Mouse (Mus musculus): ENCODE measurements around the gene Cnep1r1. TPM values are rescaled to one million over a fixed set of nuclear protein-coding genes. Genes with fewer than 3 reads are reported as not detected.

The Cnep1r1 gene
- 6.0 and 8.6 TPM in 2 replicates for polyA plus RNA-seq (2012; rRNA removed)

GRCm38 (mm10) chr8:88118456-88119036, at the start of gene Cnep1r1:
Cnep1r1 (plus strand) TSS chr8:88118769.

GRCm38 (mm10) chr8:88137748-88138484, 19.3 kb downstream of the Cnep1r1 start, which contains the start of gene Heatr3:
Heatr3 (plus strand) TSS chr8:88137855.

Other genes starting within 250 kb of the Cnep1r1 start
- gene Zfp423, start 159.2 kb upstream of the Cnep1r1 start, polyA plus RNA-seq (2012; rRNA removed): 3.8 and 4.7 TPM in 2 replicates
- 7.6 and 8.3 TPM in 2 replicates for gene Heatr3, start 19.1 kb downstream of the Cnep1r1 start, polyA plus RNA-seq (2012; rRNA removed)
- 16.6 and 18.0 TPM in 2 replicates for gene Tent4b, start 80.4 kb downstream of the Cnep1r1 start, polyA plus RNA-seq (2012; rRNA removed)
- gene Adcy7, start 153.6 kb downstream of the Cnep1r1 start, polyA plus RNA-seq (2012; rRNA removed): 10.4 and 12.0 TPM in 2 replicates
- 6.8 and 11.2 TPM in 2 replicates for gene Brd7, start 243.4 kb downstream of the Cnep1r1 start, polyA plus RNA-seq (2012; rRNA removed)